Mouse (Mus musculus) ES-E14 (cell line): ENCODE measurements around the gene Lin37. TPM values are rescaled to one million over a fixed set of nuclear protein-coding genes. Genes with fewer than 3 reads are reported as not detected.

ENCODE experiments used
- DNase-seq: peaks from one replicate; pipeline ENCODE4 v3.0.0-alpha.2; 2013; ENCODE audit warnings: low read depth, low spot score
- H3K27ac ChIP-seq: 2 replicates; pipeline ENCODE4 v1.5.1; 2012; ENCODE audit warnings: low read depth, mild to moderate bottlenecking, low read length, moderate library complexity, mixed read lengths; ENCODE audit not compliant: poor library complexity, insufficient read depth, severe bottlenecking
- H3K36me3 ChIP-seq: 2 replicates; pipeline ENCODE4 v1.6.1; 2012; ENCODE audit warnings: mild to moderate bottlenecking, low read length, moderate library complexity, mixed read lengths; ENCODE audit not compliant: control insufficient read depth, poor library complexity, insufficient read depth, severe bottlenecking
- H3K4me1 ChIP-seq, 2 experiments: fragments of 150-350 bp in 1 of 2; sonication (generic) in 1 of 2; 2 replicates each; pipeline ENCODE4 v1.6.1; 2012; ENCODE audit warnings: low read length in 2 of 2, mild to moderate bottlenecking in 1 of 2, mixed read lengths in 1 of 2; ENCODE audit not compliant: control insufficient read depth in 2 of 2, insufficient read depth in 2 of 2, poor library complexity in 1 of 2
- H3K4me3 ChIP-seq, 2 experiments: fragments of 150-350 bp in 1 of 2; sonication (generic) in 1 of 2; 2 replicates each; pipeline ENCODE4 v1.5.1; 2012; ENCODE audit warnings: low read length in 2 of 2, low read depth in 1 of 2, mild to moderate bottlenecking in 1 of 2, mixed read lengths in 1 of 2; ENCODE audit not compliant: insufficient read depth in 1 of 2, poor library complexity in 1 of 2, severe bottlenecking in 1 of 2
- H3K9ac ChIP-seq: 2 replicates; pipeline ENCODE4 v1.6.1; 2012; ENCODE audit warnings: low read depth, mild to moderate bottlenecking, low read length, mixed read lengths; ENCODE audit not compliant: poor library complexity, insufficient read depth, severe bottlenecking
- H3K9me3 ChIP-seq: fragments of 150-350 bp; sonication (generic); 2 replicates; pipeline ENCODE4 v1.6.1; 2012; ENCODE audit warnings: low read depth, mild to moderate bottlenecking, low read length; ENCODE audit not compliant: control insufficient read depth, insufficient read depth
- CHD2 ChIP-seq: IDR thresholded peaks from 2 replicates; pipeline ENCODE4 v1.6.1; 2014; ENCODE audit warnings: mild to moderate bottlenecking, low read depth, low read length, inconsistent platforms
- HCFC1 ChIP-seq: IDR thresholded peaks from 2 replicates; pipeline ENCODE4 v1.6.1; 2012; ENCODE audit warnings: low read length, inconsistent platforms, borderline replicate concordance; ENCODE audit not compliant: insufficient read depth
- MAFK ChIP-seq: IDR thresholded peaks from 2 replicates; pipeline ENCODE4 v1.6.1; 2014; ENCODE audit warnings: mild to moderate bottlenecking, low read depth, low read length, inconsistent platforms; ENCODE audit not compliant: insufficient read depth
- ZC3H11A ChIP-seq: IDR thresholded peaks from 2 replicates; pipeline ENCODE4 v1.6.1; 2012; ENCODE audit warnings: low read depth, mild to moderate bottlenecking, inconsistent platforms, low read length, borderline replicate concordance
- ZNF384 ChIP-seq: IDR thresholded peaks from 2 replicates; pipeline ENCODE4 v1.6.1; 2012; ENCODE audit warnings: low read depth, low read length, inconsistent platforms
- in situ Hi-C, 2 experiments: fragments of 600-800 bp; cut with MboI; formaldehyde crosslinking; loops; one replicate each; pipeline ENCODE4 v1.15.1; 2025; ENCODE audit warnings: low sequenced_read_pairs in 2 of 2, inconsistent platforms in 1 of 2; ENCODE audit not compliant: unreplicated experiment in 2 of 2
- total RNA-seq: library from RNA; depleted of rRNA; stranded (reverse); fragments of 300-350 nt; gene quantifications from 2 replicates; pipeline ENCODE4 v1.2.3, GENCODE M21; 2012

Gene Lin37
- total RNA-seq, 1 experiment, result 12.4 TPM

DNA sequence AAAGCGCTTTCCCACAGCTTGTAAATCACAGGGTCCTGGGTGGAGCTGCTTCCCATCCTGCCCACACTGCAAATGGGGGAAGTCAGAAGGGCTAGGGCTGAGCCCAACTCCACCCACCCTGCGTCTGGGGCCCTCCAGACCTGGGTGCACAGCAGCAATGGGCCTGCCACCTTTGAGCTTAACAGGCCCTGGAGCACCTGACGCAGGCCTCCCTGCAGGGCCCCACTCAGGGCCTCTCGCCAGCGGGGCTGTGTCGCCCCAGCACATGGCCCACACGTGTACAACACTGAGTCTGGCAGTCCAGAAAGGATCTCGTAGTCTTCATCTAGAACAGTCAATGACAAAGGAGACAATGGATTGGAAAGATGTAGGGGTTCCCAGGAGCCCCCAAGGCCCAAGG lies 20.3 kb upstream of the Lin37 start:
- no peak overlapping the region for H3K27ac ChIP-seq
- TF ChIP-seq HCFC1 (no peak), ZC3H11A (no peak), CHD2 (no peak), ZNF384 (no peak), MAFK (no peak)
- no peak overlapping the region for H3K9ac ChIP-seq
- in situ Hi-C loops, result no loop called here
- H3K36me3 ChIP-seq, result peaks cover 96% of the 10 kb centered on the region
- H3K9me3 ChIP-seq, result no peaks in the 10 kb centered on the region
- 0 out of 4 replicates have a peak, but pooled peaks cover 0 to under 1% of the 10 kb centered on the region in 2 experiments for H3K4me1 ChIP-seq
- H3K4me3 ChIP-seq, result no peak overlapping the region
- no peak for DNase-seq

DNA sequence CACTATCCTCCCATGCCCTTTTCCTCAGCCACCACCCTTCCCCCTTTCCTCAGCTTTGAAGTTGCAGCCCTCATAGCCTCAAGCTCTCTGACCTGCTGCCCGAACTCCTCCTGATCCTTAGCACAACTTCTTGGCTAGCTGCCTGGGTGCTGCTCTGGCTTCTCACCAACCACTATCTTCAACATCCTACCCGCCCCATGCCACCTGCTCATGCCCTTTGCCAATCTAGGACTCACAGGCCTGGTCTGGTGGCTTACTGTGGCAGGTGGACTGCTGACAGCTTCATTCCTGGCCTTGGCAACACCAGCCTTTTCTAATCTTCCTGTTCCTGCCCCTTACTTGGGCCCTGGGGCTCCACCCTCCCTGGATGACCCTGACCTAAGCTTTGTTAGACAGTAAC lies 13.3 kb upstream of the Lin37 start:
- no peak for DNase-seq
- TF ChIP-seq ZNF384 (no peak), HCFC1 (no peak), ZC3H11A (no peak), MAFK (no peak), CHD2 (no peak)
- no peak overlapping the region for H3K9ac ChIP-seq
- H3K36me3 ChIP-seq, result peaks cover 92% of the 10 kb centered on the region
- no peak overlapping the region for H3K4me3 ChIP-seq
- H3K4me1 ChIP-seq, result no peaks in the 10 kb centered on the region
- no peaks in the 10 kb centered on the region for H3K9me3 ChIP-seq
- H3K27ac ChIP-seq, result no peak overlapping the region
- in situ Hi-C loops, result no loop called here

DNA sequence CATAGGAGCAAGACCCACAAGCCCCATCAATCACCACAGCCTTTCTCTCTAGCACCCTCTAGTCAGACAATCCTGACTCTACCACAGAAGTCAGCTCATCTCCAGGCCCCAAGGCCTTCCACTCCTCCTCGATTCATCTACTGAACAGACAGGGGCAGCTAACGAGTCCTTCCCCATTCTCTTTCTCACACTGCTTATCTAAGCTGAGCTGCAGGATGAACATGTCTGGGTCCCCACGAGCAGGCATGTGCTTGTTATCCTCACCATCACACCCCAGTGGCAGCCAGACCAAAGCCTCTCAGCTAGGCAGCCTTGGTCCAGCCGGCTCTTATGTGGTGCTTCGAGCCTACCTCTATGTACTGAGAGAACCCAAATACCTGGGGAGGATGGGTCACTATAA lies 12.8 kb upstream of the Lin37 start:
- in situ Hi-C loops, result no loop called here
- Histone ChIP-seq H3K36me3 (peaks cover 86% of the 10 kb centered on the region), H3K9me3 (no peaks in the 10 kb centered on the region), H3K27ac (no peak overlapping the region), H3K9ac (no peak overlapping the region), H3K4me3 (no peak overlapping the region), H3K4me1 (peaks cover 0 to 3% of the 10 kb centered on the region in 2 experiments; a peak in 1 of 4 replicates)
- TF ChIP-seq CHD2 (no peak), HCFC1 (no peak), ZC3H11A (no peak), MAFK (no peak), ZNF384 (no peak)
- DNase-seq, result no peak

DNA sequence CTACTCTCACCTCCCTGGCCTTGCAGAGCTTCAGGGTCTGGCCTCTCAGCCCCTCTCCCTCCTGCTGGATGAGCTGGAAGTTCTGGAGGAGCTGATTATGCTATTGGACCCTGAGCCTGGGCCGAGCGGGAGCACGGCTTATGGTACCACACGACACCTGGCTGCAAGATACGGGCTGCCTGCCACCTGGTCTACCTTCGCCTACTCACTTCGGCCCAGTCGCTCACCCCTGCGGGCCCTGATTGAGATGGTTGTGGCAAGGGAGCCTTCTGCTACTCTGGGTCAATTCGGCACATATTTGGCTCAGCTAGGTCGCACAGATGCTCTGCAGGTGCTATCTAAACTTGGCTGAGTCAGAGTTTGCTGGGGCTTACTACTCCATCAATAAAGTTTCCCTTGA lies 7.9 kb upstream of the Lin37 start:
- in situ Hi-C loops, result no loop called here
- H3K27ac ChIP-seq, result no peak overlapping the region
- H3K9ac ChIP-seq, result no peak overlapping the region
- no peak overlapping the region for H3K4me3 ChIP-seq
- H3K9me3 ChIP-seq, result no peaks in the 10 kb centered on the region
- peaks cover 40% of the 10 kb centered on the region for H3K36me3 ChIP-seq
- DNase-seq, result no peak
- TF ChIP-seq ZNF384, result no peak
- H3K4me1 ChIP-seq, result peaks cover 0 to 16% of the 10 kb centered on the region in 2 experiments; a peak in 1 of 4 replicates

DNA sequence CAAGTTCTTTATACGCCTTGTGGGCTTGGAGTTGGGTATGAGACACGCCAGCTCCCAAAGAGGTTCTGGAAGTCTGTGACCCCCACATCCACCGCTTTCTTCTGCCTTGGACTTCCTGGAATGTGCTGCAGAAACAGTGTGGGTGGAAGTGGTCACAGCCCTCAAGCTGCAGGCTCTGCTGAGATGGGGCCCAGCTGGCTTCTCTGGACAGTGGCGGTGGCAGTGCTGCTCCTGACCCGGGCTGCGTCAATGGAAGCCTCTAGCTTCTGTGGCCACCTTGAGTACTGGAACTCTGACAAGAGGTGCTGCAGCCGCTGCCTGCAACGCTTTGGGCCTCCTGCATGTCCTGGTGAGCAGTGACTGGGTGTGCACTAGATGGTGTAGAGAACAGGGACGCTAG lies 6.4 kb upstream of the Lin37 start:
- in situ Hi-C loops, result no loop called here
- H3K27ac ChIP-seq, result no peak overlapping the region
- H3K9me3 ChIP-seq, result no peaks in the 10 kb centered on the region
- peaks cover 30% of the 10 kb centered on the region for H3K36me3 ChIP-seq
- no peak for DNase-seq
- no peak for TF ChIP-seq CHD2
- no peak for TF ChIP-seq MAFK
- no peak for TF ChIP-seq ZNF384
- TF ChIP-seq ZC3H11A, result no peak
- TF ChIP-seq HCFC1, result no peak
- no peak overlapping the region for H3K9ac ChIP-seq
- no peak overlapping the region for H3K4me3 ChIP-seq
- H3K4me1 ChIP-seq, result peaks cover 0 to 16% of the 10 kb centered on the region in 2 experiments; a peak in 1 of 4 replicates
